1 mouse cellular context compared by ENCODE assay signal in genomic region chrX:74299721-74300120, GRCm38 (mm10).
TF ChIP-seq lines count a peak whose summit lies in the region.

No protein-coding gene starts in this region.

TF ChIP-seq in MEL, 35 proteins besides CTCF, POLR2A, EP300 and RAD21 (continued from another document):
- TF ChIP-seq ETS1 (IDR thresholded peaks at IDR 0.05; ENCODE audit: low read depth, low read length) (peak; percentile 46; the same call in 1 of the 2 replicates), SIN3A (IDR thresholded peaks at IDR 0.05; ENCODE audit: low read length) (no peak)
